ENCODE assay signal across 9 mouse cellular contexts in genomic region chr17:13479572-13480063, GRCm38 (mm10).
DNase-seq lines count a peak whose midpoint lies in the region; ATAC-seq lines count a peak whose summit lies in the region.
"Had no signal": no experiment of that assay in that cellular context is flagged by ENCODE, and none has a peak within 500 bp of the region (broad histone marks: within the 10 kb centered on the region; RNA-seq: fewer than 3 reads in every experiment).

No protein-coding gene starts in this region.

- peaks cover 31% of the 10 kb centered on the region for H3K4me1 ChIP-seq in heart, embryonic 15.5 days (replicated peaks)
- peaks cover 21% of the 10 kb centered on the region for H3K4me1 ChIP-seq in heart, embryonic 11.5 days (ENCODE audit: control insufficient read depth, insufficient read depth, low read length)
- no peaks in the 10 kb centered on the region; the same call in 1 of the 2 replicates for H3K4me1 ChIP-seq in liver, embryonic 11.5 days (replicated peaks; ENCODE audit: control insufficient read depth, insufficient read depth, low read length)
- H3K4me1 ChIP-seq: stomach, embryonic 15.5 days had no signal

- peak; percentile 82 for DNase-seq in NIH3T3 (ENCODE audit: low read depth)
- DNase-seq in forelimb bud, embryonic 11.5 days (ENCODE audit: low read depth, low spot score) = peak; percentile 85
- DNase-seq in liver, embryonic 11.5 days (ENCODE audit: low spot score) = no peak
- no peak for DNase-seq in adrenal gland, adult (ENCODE audit: inconsistent age in 2 of 2, low spot score in 1 of 2)
- DNase-seq in gastrocnemius, postnatal 14 days = no peak

- H3K4me3 ChIP-seq in heart, embryonic 15.5 days = no peak overlapping the region
- no peak overlapping the region for H3K4me3 ChIP-seq in heart, embryonic 11.5 days (ENCODE audit: low read depth, low read length)
- no peak overlapping the region for H3K4me3 ChIP-seq in liver, embryonic 11.5 days (ENCODE audit: low read depth, low read length)
- H3K4me3 ChIP-seq: stomach, embryonic 15.5 days had no signal

- no peak overlapping the region for H3K9ac ChIP-seq in heart, embryonic 15.5 days
- H3K9ac ChIP-seq in heart, embryonic 11.5 days (ENCODE audit: low read depth, low read length) = no peak overlapping the region
- H3K9ac ChIP-seq in liver, embryonic 11.5 days (ENCODE audit: low read depth, low read length) = no peak overlapping the region
- H3K9ac ChIP-seq: stomach, embryonic 15.5 days had no signal

- no peak overlapping the region for H3K4me2 ChIP-seq in heart, embryonic 15.5 days
- no peak overlapping the region for H3K4me2 ChIP-seq in heart, embryonic 11.5 days
- no peak overlapping the region for H3K4me2 ChIP-seq in liver, embryonic 11.5 days
- H3K4me2 ChIP-seq: stomach, embryonic 15.5 days had no signal

- H3K27ac ChIP-seq in heart, embryonic 15.5 days = peak overlapping the region; percentile 48
- H3K27ac ChIP-seq in heart, embryonic 11.5 days (ENCODE audit: low read depth, low read length) = no peak overlapping the region; the same call in 1 of the 2 replicates
- no peak overlapping the region for H3K27ac ChIP-seq in liver, embryonic 11.5 days (ENCODE audit: low read depth, low read length)
- H3K27ac ChIP-seq: stomach, embryonic 15.5 days had no signal

- ATAC-seq in heart, embryonic 15.5 days (replicated peaks; ENCODE audit: insufficient number of reproducible peaks, insufficient read depth, low FRiP score, low read depth) = no peak
- ATAC-seq in heart, embryonic 11.5 days (replicated peaks; ENCODE audit: insufficient number of reproducible peaks, low FRiP score, low TSS enrichment) = no peak
- peak; percentile 80 for ATAC-seq in megakaryocyte progenitor cell, adult 5-6 weeks (replicated peaks; ENCODE audit: poor library complexity)
- no peak for ATAC-seq in liver, embryonic 11.5 days (replicated peaks; ENCODE audit: low FRiP score)

- H3K9me3 ChIP-seq in heart, embryonic 15.5 days (replicated peaks) = no peaks in the 10 kb centered on the region
- H3K9me3 ChIP-seq in heart, embryonic 11.5 days (replicated peaks; ENCODE audit: control insufficient read depth, low read length) = no peaks in the 10 kb centered on the region
- H3K9me3 ChIP-seq in liver, embryonic 11.5 days (ENCODE audit: control insufficient read depth, low read length) = no peaks in the 10 kb centered on the region
- H3K9me3 ChIP-seq: stomach, embryonic 15.5 days had no signal

- intact Hi-C loops in gastrocnemius, postnatal 14 days (cut with DNase I; ENCODE audit: low total_unique reads) = loop anchor here (10.0 kb wide), 1 partner anchor 345 kb away; no protein-coding TSS in a partner anchor

- no peaks in the 10 kb centered on the region for H3K36me3 ChIP-seq in heart, embryonic 15.5 days
- no peaks in the 10 kb centered on the region for H3K36me3 ChIP-seq in heart, embryonic 11.5 days (ENCODE audit: control insufficient read depth, insufficient read depth, low read length)
- no peaks in the 10 kb centered on the region for H3K36me3 ChIP-seq in liver, embryonic 11.5 days (ENCODE audit: control insufficient read depth, insufficient read depth, low read length)
- H3K36me3 ChIP-seq: stomach, embryonic 15.5 days had no signal

- no peaks in the 10 kb centered on the region for H3K27me3 ChIP-seq in heart, embryonic 15.5 days
- H3K27me3 ChIP-seq in heart, embryonic 11.5 days (ENCODE audit: control insufficient read depth, insufficient read depth, low read length) = no peaks in the 10 kb centered on the region
- no peaks in the 10 kb centered on the region for H3K27me3 ChIP-seq in liver, embryonic 11.5 days (replicated peaks; ENCODE audit: control insufficient read depth, insufficient read depth, low read length)
- H3K27me3 ChIP-seq: stomach, embryonic 15.5 days had no signal

- WGBS in heart, embryonic 15.5 days = 39% methylated on average over 12 of the region's 12 CpGs
- WGBS in heart, embryonic 11.5 days (ENCODE audit: insufficient replicate concordance) = 37% methylated on average over 11 of the region's 12 CpGs
- 44% methylated on average over 10 of the region's 12 CpGs for WGBS in liver, embryonic 11.5 days

Comparison
In these comparisons a context has a peak if more than half of its experiments do, and no peak if none do; other contexts are left out.
1. DNase-seq: peak in NIH3T3 (single experiment) and forelimb bud, embryonic 11.5 days (single experiment); none in liver, embryonic 11.5 days (single experiment), adrenal gland, adult (0 of 2) and gastrocnemius, postnatal 14 days (single experiment).